Mouse (Mus musculus) liver, adult 2 months (tissue): ENCODE results near the gene BC049352. TPM values are rescaled to one million over a fixed set of nuclear protein-coding genes. Genes with fewer than 3 reads are reported as not detected.

Experiments used
- DNase-seq: peaks from one replicate; pipeline ENCODE4 v3.0.0-alpha.2; 2011; ENCODE audit warnings: low read depth, low spot score; ENCODE audit errors: extremely low read depth
- H3K27ac ChIP-seq: fragments of 200-500 bp; replicated peaks from 2 replicates; pipeline ENCODE4 v1.5.1; 2012; ENCODE audit warnings: low read depth, mild to moderate bottlenecking, control low read depth, inconsistent platforms, low read length; ENCODE audit not compliant: insufficient read depth
- H3K27me3 ChIP-seq: fragments of 200-500 bp; 2 replicates; pipeline ENCODE4 v1.6.1; 2012; ENCODE audit warnings: mild to moderate bottlenecking, moderate library complexity, low read length, inconsistent platforms; ENCODE audit not compliant: control insufficient read depth, insufficient read depth
- H3K36me3 ChIP-seq: fragments of 200-500 bp; 2 replicates; pipeline ENCODE4 v1.6.1; 2012; ENCODE audit warnings: low read length, inconsistent platforms; ENCODE audit not compliant: control insufficient read depth, insufficient read depth
- H3K4me1 ChIP-seq: fragments of 200-500 bp; 2 replicates; pipeline ENCODE4 v1.6.1; 2011; ENCODE audit warnings: low read length; ENCODE audit not compliant: control insufficient read depth, insufficient read depth
- H3K4me3 ChIP-seq: fragments of 200-500 bp; 2 replicates; pipeline ENCODE4 v1.5.1; 2011; ENCODE audit warnings: low read depth, mild to moderate bottlenecking, control low read depth, low read length, moderate library complexity; ENCODE audit not compliant: insufficient read depth
- H3K79me2 ChIP-seq: fragments of 200-500 bp; 2 replicates; pipeline ENCODE4 v1.6.1; 2012; ENCODE audit warnings: inconsistent platforms, mild to moderate bottlenecking, low read length, moderate library complexity; ENCODE audit not compliant: control insufficient read depth, insufficient read depth
- H3K9ac ChIP-seq: fragments of 200-500 bp; 2 replicates; pipeline ENCODE4 v1.6.1; 2012; ENCODE audit warnings: low read depth, mild to moderate bottlenecking, control low read depth, inconsistent platforms, low read length
- CTCF ChIP-seq: fragments of 200-500 bp; IDR thresholded peaks from 2 replicates; pipeline ENCODE4 v1.5.1; 2011; ENCODE audit warnings: low read depth, low read length, control low read depth
- POLR2A ChIP-seq: fragments of 200-500 bp; IDR thresholded peaks from 2 replicates; pipeline ENCODE4 v1.6.1; 2011; ENCODE audit warnings: low read length, control low read depth; ENCODE audit not compliant: insufficient read depth; ENCODE audit errors: extremely low read depth
- WGBS: fragments of 180-500 bp; shearing (Covaris S2); methylation state at CpG from one replicate; pipeline ENCODE4 v1.1.7; 2018; 5-methylcytosine and 5-hydroxymethylcytosine counted together
- polyA plus RNA-seq: library from polyadenylated mRNA; depleted of rRNA; stranded (reverse); fragments of >200 nt; gene quantifications from 2 replicates; pipeline ENCODE4 v1.2.3, GENCODE M21; 2012
- total RNA-seq: library from RNA; depleted of rRNA; stranded (reverse); fragments of >200 nt; gene quantifications from 2 replicates; pipeline ENCODE4 v1.2.3, GENCODE M21; 2014

BC049352 gene
- total and polyA plus RNA-seq, 2 experiments = 0.17 to 0.55 TPM

DNA sequence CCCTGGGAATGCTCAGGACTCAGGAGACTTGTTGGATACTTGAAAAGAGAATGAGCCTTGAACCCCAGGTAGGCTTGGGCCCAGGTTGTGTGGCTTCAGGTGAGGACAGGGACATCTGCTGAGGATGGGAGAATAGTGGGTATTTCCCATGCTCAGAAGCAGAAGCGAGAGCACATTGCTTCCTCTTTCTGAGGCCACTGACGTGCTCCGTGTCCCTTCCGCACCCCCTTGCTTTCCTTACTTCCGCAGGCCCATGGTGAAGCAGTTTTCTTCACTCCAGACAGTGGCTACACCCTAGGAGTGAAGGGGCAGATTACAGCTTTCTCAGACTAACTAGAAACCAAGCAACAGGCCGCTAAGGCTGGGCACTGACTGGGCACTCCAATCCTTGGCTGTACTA is 64.3 kb downstream of the BC049352 start:
- Histone ChIP-seq H3K79me2 (no peaks in the 10 kb centered on the region), H3K9ac (no peak overlapping the region), H3K27ac (peak overlapping the region; percentile 59), H3K27me3 (no peaks in the 10 kb centered on the region), H3K4me3 (no peak overlapping the region), H3K4me1 (no peaks in the 10 kb centered on the region), H3K36me3 (no peaks in the 10 kb centered on the region)
- WGBS = 85% methylated on average over 6 of the region's 6 CpGs
- DNase-seq = peak; percentile 42
- no peak for TF ChIP-seq CTCF
- no peak for TF ChIP-seq POLR2A

DNA sequence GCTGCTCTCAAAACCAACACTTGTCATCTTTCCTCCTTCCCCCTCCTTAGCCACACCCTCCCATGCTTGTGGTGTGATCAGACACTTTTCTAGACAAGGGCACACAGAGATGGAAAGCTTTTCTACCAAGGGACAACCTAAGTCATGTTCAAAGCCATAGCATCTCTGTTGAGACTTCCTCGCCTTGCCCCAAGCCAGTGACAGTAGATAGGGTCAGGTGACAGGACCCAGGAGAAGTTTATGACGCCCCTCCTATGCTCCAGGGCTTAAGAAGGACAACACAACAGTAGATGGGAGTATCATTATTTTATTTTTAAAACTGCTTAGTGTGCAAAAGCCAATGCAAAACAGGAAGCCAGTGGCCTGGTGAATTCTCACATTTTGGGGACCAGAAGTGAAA is 65.7 kb downstream of the BC049352 start:
- Histone ChIP-seq H3K27ac (peak overlapping the region; percentile 43), H3K9ac (no peak overlapping the region), H3K4me3 (no peak overlapping the region), H3K36me3 (no peaks in the 10 kb centered on the region), H3K27me3 (no peaks in the 10 kb centered on the region), H3K4me1 (no peaks in the 10 kb centered on the region), H3K79me2 (no peaks in the 10 kb centered on the region)
- DNase-seq = peak; percentile 48
- TF ChIP-seq CTCF (no peak), POLR2A (no peak)
- WGBS = 63% methylated on average over 2 of the region's 2 CpGs

DNA sequence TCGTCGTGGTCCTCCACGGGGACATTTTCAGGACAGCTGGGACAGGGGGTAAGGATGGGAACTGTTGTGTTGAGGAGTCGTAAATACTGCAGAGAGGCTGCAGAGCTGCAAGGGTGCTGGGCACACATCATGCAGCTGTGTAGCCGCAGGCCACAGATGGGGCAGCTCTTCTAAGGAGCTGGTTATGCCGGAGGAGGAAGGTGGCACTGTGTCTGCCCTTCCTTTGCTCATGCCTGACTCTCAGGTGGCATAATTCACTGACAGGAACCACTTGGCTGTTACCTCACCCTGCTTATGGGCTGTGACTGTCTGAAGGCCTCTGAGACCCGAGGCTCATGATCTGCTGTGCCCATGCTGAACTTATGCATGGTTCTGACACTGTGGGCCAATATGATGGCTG is 68.5 kb downstream of the BC049352 start:
- H3K27me3 ChIP-seq = no peaks in the 10 kb centered on the region
- TF ChIP-seq CTCF (no peak), POLR2A (no peak)

DNA sequence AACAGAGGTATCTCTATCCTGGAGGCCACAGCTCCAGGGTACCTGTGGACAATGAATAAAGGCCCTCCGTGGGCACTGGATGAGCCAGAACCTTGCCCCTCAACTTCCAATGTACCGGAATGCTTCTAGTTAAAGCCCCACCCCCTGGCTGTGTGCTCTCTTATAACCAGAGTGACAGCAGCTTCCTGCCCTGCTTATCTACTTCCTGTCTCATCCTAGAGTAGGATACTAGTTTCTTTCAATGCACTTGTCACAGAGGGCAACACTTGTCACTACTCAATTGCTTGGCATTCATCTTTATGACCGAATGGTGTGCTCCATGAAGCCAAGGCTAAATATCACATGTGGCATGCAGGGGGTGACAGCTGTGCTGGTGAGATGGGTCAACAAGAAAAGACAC is 69.5 kb downstream of the BC049352 start:
- no peaks in the 10 kb centered on the region for H3K79me2 ChIP-seq
- no peaks in the 10 kb centered on the region for H3K27me3 ChIP-seq
- H3K27ac ChIP-seq = no peak overlapping the region
- H3K9ac ChIP-seq = no peak overlapping the region
- DNase-seq = no peak
- H3K4me1 ChIP-seq = no peaks in the 10 kb centered on the region
- 65% methylated on average over 3 of the region's 3 CpGs for WGBS
- no peaks in the 10 kb centered on the region for H3K36me3 ChIP-seq
- TF ChIP-seq POLR2A = no peak
- no peak for TF ChIP-seq CTCF
- H3K4me3 ChIP-seq = no peak overlapping the region

More for the DNA sequence above, 68.5 kb downstream of the BC049352 start:
- no peak overlapping the region for H3K9ac ChIP-seq
- no peak overlapping the region for H3K27ac ChIP-seq
- H3K4me3 ChIP-seq = no peak overlapping the region
- no peaks in the 10 kb centered on the region for H3K79me2 ChIP-seq
- WGBS = 93% methylated on average over 7 of the region's 7 CpGs
- H3K4me1 ChIP-seq = no peaks in the 10 kb centered on the region
- DNase-seq = no peak
- H3K36me3 ChIP-seq = no peaks in the 10 kb centered on the region

DNA sequence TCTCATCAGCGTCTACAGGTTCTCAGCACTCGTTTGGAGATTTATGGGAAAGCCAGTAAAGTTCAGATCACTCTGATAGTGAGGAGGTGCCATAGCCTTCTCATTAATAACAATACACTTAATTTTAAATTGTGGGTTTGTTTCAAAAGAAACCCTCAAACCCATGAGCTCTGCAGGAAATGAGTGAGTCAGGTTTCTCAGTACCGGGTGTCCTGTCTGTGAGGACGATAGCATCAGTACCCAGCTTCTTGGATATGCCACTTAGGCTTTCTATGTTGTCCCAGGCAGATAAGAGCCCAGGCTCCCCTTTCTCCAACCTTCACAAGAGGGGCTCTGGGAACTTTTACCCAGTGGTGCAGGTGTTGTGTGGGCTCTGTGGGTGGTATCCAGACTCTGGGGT is 70.2 kb downstream of the BC049352 start:
- no peak for DNase-seq
- no peaks in the 10 kb centered on the region for H3K4me1 ChIP-seq
- H3K27me3 ChIP-seq = no peaks in the 10 kb centered on the region
- 77% methylated on average over 4 of the region's 4 CpGs for WGBS
- no peak for TF ChIP-seq POLR2A
- no peak for TF ChIP-seq CTCF
- H3K9ac ChIP-seq = no peak overlapping the region
- H3K27ac ChIP-seq = peak overlapping the region; percentile 39; the same call in 1 of the 2 replicates
- no peak overlapping the region for H3K4me3 ChIP-seq
- no peaks in the 10 kb centered on the region for H3K79me2 ChIP-seq
- no peaks in the 10 kb centered on the region for H3K36me3 ChIP-seq

DNA sequence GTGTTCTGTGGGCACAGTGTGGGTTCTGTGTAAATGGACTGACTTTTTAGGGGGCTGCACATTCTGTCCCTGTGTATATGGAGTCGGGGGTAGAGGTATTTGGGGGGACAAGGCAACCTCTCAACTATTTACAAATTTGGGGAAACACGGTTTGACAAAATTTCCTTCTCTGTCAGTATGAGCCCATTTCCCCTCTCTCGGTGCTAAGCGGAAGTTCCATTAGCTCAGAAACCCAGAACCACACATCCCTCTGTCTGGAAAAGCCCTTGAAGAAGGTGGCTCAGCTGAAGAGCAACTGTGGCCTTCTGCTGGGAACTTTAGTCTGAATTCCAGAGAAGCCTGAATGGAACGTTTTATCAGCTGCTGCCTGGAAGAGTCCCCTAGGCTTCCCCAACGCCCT is 70.6 kb downstream of the BC049352 start:
- peak overlapping the region; percentile 39 for H3K27ac ChIP-seq
- peak; percentile 26 for DNase-seq
- H3K4me3 ChIP-seq = no peak overlapping the region
- no peaks in the 10 kb centered on the region for H3K4me1 ChIP-seq
- no peak for TF ChIP-seq CTCF
- no peak for TF ChIP-seq POLR2A
- 77% methylated on average over 6 of the region's 6 CpGs for WGBS
- no peaks in the 10 kb centered on the region for H3K27me3 ChIP-seq
- no peak overlapping the region for H3K9ac ChIP-seq
- no peaks in the 10 kb centered on the region for H3K79me2 ChIP-seq
- no peaks in the 10 kb centered on the region for H3K36me3 ChIP-seq
